Mouse (Mus musculus): ENCODE data around the gene Lactb.

DNA sequence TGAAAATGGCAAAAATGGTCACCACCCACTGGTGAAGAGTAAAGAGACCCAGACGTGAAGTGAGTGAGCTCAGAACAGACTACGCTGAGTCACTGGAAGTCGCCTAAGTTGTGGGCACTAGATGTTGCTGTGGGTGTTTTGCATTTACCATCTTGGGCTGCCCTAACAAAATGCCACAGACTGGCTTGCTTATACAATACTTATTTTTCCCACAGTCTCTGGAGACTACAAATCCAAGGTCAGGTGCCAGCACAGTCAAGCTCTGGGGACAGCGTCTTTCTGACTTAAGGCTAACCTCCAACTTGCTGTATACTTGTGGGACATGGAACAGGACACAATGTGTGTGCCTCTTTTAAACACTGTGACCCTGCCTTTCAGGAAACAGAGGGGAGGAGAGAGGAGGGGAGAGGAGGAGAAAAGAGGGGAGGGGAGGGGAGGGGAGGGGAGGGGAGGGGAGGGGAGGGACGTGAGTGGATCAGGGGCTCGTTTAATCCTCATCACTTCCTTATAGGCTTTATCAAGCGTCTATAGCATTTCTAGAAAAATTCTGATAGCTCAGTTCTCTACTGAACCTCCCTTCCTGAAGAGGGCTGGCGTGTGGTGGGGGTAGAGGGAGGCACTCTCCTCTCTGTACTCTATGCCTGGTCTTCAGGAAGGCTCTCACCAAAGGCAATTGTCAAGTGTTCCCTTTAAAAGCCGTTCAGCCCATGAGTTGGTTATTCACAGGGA, 15.9 kb upstream of the Lactb start:
- TF ChIP-seq EP300 (IDR thresholded peaks at IDR 0.05; ENCODE audit: low read length) (0 out of 2 replicates have a peak, but pooled peaks have one; percentile 25), CTCF (conservative IDR thresholded peaks at IDR 0.05 in 1 of 2, IDR thresholded peaks at IDR 0.05 in 1 of 2; ENCODE audit: low read depth in 2 of 2, low read length in 2 of 2) (no peak), RCOR1 (conservative IDR thresholded peaks at IDR 0.05; ENCODE audit: low read depth, low read length) (no peak), RAD21 (IDR thresholded peaks at IDR 0.05; ENCODE audit: low read depth, low read length) (no peak), CHD2 (IDR thresholded peaks at IDR 0.05; ENCODE audit: low read length) (no peak), KAT2A (IDR thresholded peaks at IDR 0.05; ENCODE audit: insufficient replicate concordance, low read length) (no peak)

Measured in CH12.LX (cell line).